Mouse (Mus musculus) limb, embryonic 11.5 days (tissue): ENCODE results near the gene Muc13. TPM values are rescaled to one million over a fixed set of nuclear protein-coding genes. Genes with fewer than 3 reads are reported as not detected.

Experiments
- ATAC-seq: fragments of 200-750 bp; cut with Nextera tagmentation; 2 replicates; pipeline ENCODE4 v1.8.0; 2017; ENCODE audit warnings: low read depth; ENCODE audit not compliant: insufficient number of reproducible peaks, low FRiP score, low TSS enrichment
- DNase-seq: peaks from one replicate; pipeline ENCODE4 v3.0.0-alpha.2; 2015; ENCODE audit warnings: low spot score
- H3K27ac ChIP-seq: fragments of 300-500 bp; sonication (generic); replicated peaks from 2 replicates; pipeline ENCODE4 v1.5.1; 2014; ENCODE audit warnings: low read depth, mild to moderate bottlenecking, low read length
- H3K27me3 ChIP-seq: fragments of 300-500 bp; sonication (generic); 2 replicates; pipeline ENCODE4 v1.6.1; 2014; ENCODE audit warnings: mild to moderate bottlenecking, low read length, mixed read lengths; ENCODE audit not compliant: control insufficient read depth, insufficient read depth
- H3K36me3 ChIP-seq: fragments of 300-500 bp; sonication (generic); 2 replicates; pipeline ENCODE4 v1.6.1; 2014; ENCODE audit warnings: mild to moderate bottlenecking, low read length, moderate library complexity, mixed read lengths; ENCODE audit not compliant: control insufficient read depth, insufficient read depth
- H3K4me1 ChIP-seq: fragments of 300-500 bp; sonication (generic); 2 replicates; pipeline ENCODE4 v1.6.1; 2014; ENCODE audit warnings: low read length, mixed read lengths; ENCODE audit not compliant: control insufficient read depth, insufficient read depth
- H3K4me2 ChIP-seq: fragments of 300-500 bp; sonication (generic); 2 replicates; pipeline ENCODE4 v1.6.1; 2014; ENCODE audit warnings: low read depth, mild to moderate bottlenecking, moderate library complexity; ENCODE audit not compliant: severe bottlenecking
- H3K4me3 ChIP-seq: fragments of 300-500 bp; sonication (generic); 2 replicates; pipeline ENCODE4 v1.5.1; 2014; ENCODE audit warnings: low read depth, low read length
- H3K9ac ChIP-seq: fragments of 300-500 bp; sonication (generic); 2 replicates; pipeline ENCODE4 v1.6.1; 2014; ENCODE audit warnings: mild to moderate bottlenecking, low read length
- H3K9me3 ChIP-seq: fragments of 300-500 bp; sonication (generic); 2 replicates; pipeline ENCODE4 v1.6.1; 2016; ENCODE audit warnings: low read length; ENCODE audit not compliant: control insufficient read depth
- WGBS: fragments of 180-500 bp; shearing (Covaris S2); extraction: QIAGEN DNeasy Blood & Tissue Kit; methylation state at CpG from one replicate; pipeline ENCODE4 v1.1.7; 2014; 5-methylcytosine and 5-hydroxymethylcytosine counted together
- polyA plus RNA-seq: library from polyadenylated mRNA; unstranded; fragments of >200 nt; fragmentation: Nextera tagmentation; extraction: Ambion mirVana; gene quantifications from 2 replicates; pipeline ENCODE4 v1.2.1, GENCODE M21; 2014

Muc13 gene
- polyA plus RNA-seq, 1 experiment from 2014 or later: 0.15 TPM

GRCm38 (mm10) chr16:33795106-33795505, 1.3 kb downstream of the Muc13 start:
- ATAC-seq: no peak
- H3K4me1 ChIP-seq: no peaks in the 10 kb centered on the region
- H3K27ac ChIP-seq: no peak overlapping the region
- H3K36me3 ChIP-seq: no peaks in the 10 kb centered on the region
- H3K9me3 ChIP-seq: no peaks in the 10 kb centered on the region
- H3K9ac ChIP-seq: no peak overlapping the region
- WGBS: 84% methylated on average over 4 of the region's 4 CpGs
- H3K27me3 ChIP-seq: no peaks in the 10 kb centered on the region
- H3K4me3 ChIP-seq: no peak overlapping the region
- no peak overlapping the region for H3K4me2 ChIP-seq
- no peak for DNase-seq

DNA sequence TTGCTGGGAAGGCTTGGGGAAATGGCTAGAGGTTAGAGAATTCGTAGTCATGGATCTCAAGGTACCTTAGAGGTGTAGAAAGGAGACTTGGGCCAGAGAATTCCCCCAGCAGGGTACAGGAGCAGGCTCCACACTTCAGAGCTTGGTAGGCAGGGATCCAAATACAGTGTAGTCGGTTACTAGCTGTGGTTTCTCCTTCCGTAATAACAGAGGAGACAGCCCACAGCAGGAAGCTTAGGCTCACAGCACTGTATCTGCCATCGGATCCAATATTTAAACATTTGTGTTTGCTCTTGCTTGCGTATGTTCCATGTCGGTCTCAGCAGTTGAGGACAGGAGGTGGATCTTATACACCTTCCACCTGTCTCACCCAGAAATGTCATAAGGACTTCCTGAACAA, 2.0 kb downstream of the Muc13 start:
- H3K9me3 ChIP-seq: no peaks in the 10 kb centered on the region
- no peak overlapping the region for H3K9ac ChIP-seq
- H3K4me2 ChIP-seq: no peak overlapping the region
- DNase-seq (no peak), ATAC-seq (no peak)
- no peaks in the 10 kb centered on the region for H3K27me3 ChIP-seq
- H3K36me3 ChIP-seq: no peaks in the 10 kb centered on the region
- WGBS: 88% methylated on average over 6 of the region's 6 CpGs
- H3K4me1 ChIP-seq: no peaks in the 10 kb centered on the region
- H3K4me3 ChIP-seq: no peak overlapping the region
- H3K27ac ChIP-seq: no peak overlapping the region

DNA sequence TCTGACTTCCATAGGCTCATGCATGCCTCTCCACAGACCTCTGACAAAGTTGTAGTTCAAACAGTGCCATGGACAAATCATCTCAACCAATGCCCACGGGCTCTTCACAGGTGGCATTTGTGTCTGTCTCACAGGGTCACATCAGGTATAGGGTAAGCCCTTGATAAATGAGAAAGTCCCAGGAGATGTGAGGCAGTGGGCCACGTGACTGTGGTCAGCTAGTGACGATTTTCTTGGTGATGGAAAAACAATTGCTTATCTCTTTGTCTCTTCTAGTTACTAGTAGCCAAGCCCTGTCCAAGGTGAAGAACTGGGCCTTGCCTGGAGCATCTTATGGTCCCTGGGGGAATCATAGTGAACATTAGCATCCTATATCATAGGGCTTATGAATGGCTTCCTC, 2.9 kb downstream of the Muc13 start:
- Histone ChIP-seq H3K9me3 (no peaks in the 10 kb centered on the region), H3K36me3 (no peaks in the 10 kb centered on the region), H3K4me3 (no peak overlapping the region), H3K27me3 (no peaks in the 10 kb centered on the region), H3K27ac (no peak overlapping the region), H3K9ac (no peak overlapping the region), H3K4me1 (no peaks in the 10 kb centered on the region), H3K4me2 (no peak overlapping the region)
- ATAC-seq (no peak), DNase-seq (no peak)
- WGBS: 81% methylated on average over 3 of the region's 3 CpGs

- ATAC-seq (no peak), DNase-seq (peak; percentile 70)
- no peak overlapping the region for H3K9ac ChIP-seq
Observed at GRCm38 (mm10) chr16:33797860-33798259, 4.0 kb downstream of the Muc13 start.

GRCm38 (mm10) chr16:33810002-33810401, 16.2 kb downstream of the Muc13 start:
- Histone ChIP-seq H3K4me1 (no peaks in the 10 kb centered on the region), H3K4me3 (no peak overlapping the region), H3K36me3 (no peaks in the 10 kb centered on the region), H3K9me3 (no peaks in the 10 kb centered on the region), H3K27ac (no peak overlapping the region), H3K9ac (no peak overlapping the region), H3K27me3 (no peaks in the 10 kb centered on the region), H3K4me2 (no peak overlapping the region)
- 68% methylated on average over 3 of the region's 3 CpGs for WGBS
- DNase-seq (no peak), ATAC-seq (no peak)

More at GRCm38 (mm10) chr16:33797860-33798259, 4.0 kb downstream of the Muc13 start:
- no peaks in the 10 kb centered on the region for H3K9me3 ChIP-seq
- no peak overlapping the region for H3K27ac ChIP-seq
- no peaks in the 10 kb centered on the region for H3K36me3 ChIP-seq
- H3K4me2 ChIP-seq: no peak overlapping the region
- 48% methylated on average over 5 of the region's 5 CpGs for WGBS
- H3K4me1 ChIP-seq: no peaks in the 10 kb centered on the region
- no peak overlapping the region for H3K4me3 ChIP-seq
- H3K27me3 ChIP-seq: no peaks in the 10 kb centered on the region

GRCm38 (mm10) chr16:33818413-33819165, 24.8 kb downstream of the Muc13 start:
- Histone ChIP-seq H3K27me3 (no peaks in the 10 kb centered on the region), H3K9ac (no peak overlapping the region), H3K9me3 (no peaks in the 10 kb centered on the region), H3K36me3 (no peaks in the 10 kb centered on the region), H3K4me3 (no peak overlapping the region), H3K4me1 (no peaks in the 10 kb centered on the region), H3K4me2 (no peak overlapping the region), H3K27ac (no peak overlapping the region)
- 93% methylated on average over 7 of the region's 7 CpGs for WGBS
- ATAC-seq: no peak
- DNase-seq: no peak

DNA sequence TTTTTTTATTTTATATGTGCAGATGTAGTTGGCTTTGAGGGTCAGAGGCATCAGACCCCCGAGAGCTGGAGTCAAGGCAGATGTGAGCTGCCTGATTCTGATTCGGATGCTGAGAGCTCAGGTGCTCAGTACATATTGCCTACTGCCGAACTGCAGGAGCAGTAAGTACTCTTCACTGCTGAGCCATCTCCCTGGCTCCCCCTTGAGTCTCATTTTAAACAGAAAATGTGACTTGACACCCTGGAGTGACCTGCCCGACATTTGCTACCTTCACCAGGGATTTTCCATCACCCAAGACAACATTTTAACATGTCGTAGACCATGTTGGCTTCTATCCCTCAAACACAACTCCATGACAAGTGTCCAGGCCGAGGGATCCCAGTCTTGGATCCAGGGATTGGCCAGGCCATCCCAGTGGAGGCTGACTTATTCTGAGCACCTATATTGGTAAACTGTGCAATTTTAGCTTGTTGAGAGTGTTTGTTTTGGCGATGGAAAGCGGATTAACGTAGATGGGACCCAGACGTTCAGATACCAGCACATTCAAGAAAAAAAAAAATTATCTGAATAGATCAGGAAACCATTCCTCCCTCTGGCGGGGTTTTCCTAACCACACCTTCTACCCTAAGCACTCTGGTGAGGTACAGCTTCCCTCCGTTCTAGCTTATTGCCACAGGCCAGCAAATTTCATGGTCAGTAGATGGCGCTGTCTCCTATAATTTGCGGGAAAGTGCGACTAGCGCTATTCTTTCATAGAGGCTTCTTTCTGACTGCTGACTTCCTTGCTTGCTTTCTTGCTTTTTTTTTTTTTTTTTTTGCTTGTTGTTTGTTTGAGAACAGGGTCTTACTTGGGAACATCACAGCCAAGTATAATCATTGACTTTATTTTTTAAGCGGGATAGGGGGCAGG, 26.7 kb downstream of the Muc13 start:
- H3K27me3 ChIP-seq: no peaks in the 10 kb centered on the region
- no peaks in the 10 kb centered on the region for H3K9me3 ChIP-seq
- no peak overlapping the region for H3K4me3 ChIP-seq
- H3K4me1 ChIP-seq: no peaks in the 10 kb centered on the region
- DNase-seq (peak; percentile 95), ATAC-seq (no peak)
- no peak overlapping the region for H3K4me2 ChIP-seq
- no peak overlapping the region for H3K27ac ChIP-seq
- no peak overlapping the region for H3K9ac ChIP-seq
- no peaks in the 10 kb centered on the region for H3K36me3 ChIP-seq
- 20% methylated on average over 17 of the region's 17 CpGs for WGBS

GRCm38 (mm10) chr16:33824603-33825002, 30.8 kb downstream of the Muc13 start:
- ATAC-seq: no peak
- Histone ChIP-seq H3K4me1 (peaks cover 5% of the 10 kb centered on the region; the same call in 1 of the 2 replicates), H3K9ac (no peak overlapping the region), H3K27ac (no peak overlapping the region), H3K4me2 (no peak overlapping the region), H3K36me3 (no peaks in the 10 kb centered on the region), H3K4me3 (no peak overlapping the region), H3K27me3 (no peaks in the 10 kb centered on the region), H3K9me3 (no peaks in the 10 kb centered on the region)
- WGBS: 93% methylated on average over 5 of the region's 6 CpGs
- DNase-seq: no peak
